Mouse (Mus musculus) liver, adult 10 weeks (tissue): ENCODE measurements around the gene Gm5617. TPM values are rescaled to one million over a fixed set of nuclear protein-coding genes. Genes with fewer than 3 reads are reported as not detected.

Experiments
- polyA plus RNA-seq: library from polyadenylated mRNA; stranded (reverse); fragments of 350-450 nt; fragmentation: Illumina TruSeq; extraction: RNeasy Lipid Tissue Mini Kit (QIAGEN cat#74804); gene quantifications from one replicate; pipeline ENCODE4 v1.2.3, GENCODE M21; 2014; ENCODE audit warnings: low read depth, low replicate concordance

Gene Gm5617
- polyA plus RNA-seq, result not detected

DNA sequence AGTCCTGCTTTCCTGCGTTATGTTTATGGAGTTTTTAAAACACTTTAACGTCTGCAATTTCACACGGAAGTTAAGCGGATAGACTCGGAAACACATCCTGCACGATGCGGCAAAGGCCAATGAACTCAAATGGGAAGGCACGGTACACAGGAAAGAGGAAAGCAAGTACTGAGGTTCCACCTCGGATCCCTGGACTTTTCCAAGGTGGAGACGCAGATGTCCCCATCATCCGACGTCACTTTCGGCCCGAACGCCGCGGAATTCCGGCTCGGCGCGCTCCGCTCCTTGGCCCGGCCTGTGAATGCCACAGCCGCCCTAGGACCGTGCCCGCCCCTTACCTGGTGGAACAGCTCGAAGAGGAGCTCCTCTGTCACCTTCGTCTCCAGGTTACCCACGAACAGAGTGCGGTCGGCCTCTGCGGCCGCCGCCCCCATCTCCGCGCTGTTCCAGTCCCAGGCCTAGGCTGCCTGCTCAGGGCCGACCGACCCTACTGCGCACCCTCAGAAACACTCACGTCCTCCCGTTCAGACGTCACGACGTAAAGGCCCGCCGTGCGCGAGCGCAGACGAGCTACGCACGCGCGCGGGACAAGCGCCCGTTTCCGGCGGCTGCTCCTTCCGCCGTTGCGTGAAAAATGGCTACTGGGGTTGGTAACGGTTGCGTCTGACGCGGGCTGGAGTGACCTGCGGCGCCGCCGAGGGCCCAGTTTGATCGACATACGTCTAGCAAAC is at the start of gene Gm5617, which contains the start of gene Rbm7:
Gene Gm5617 (plus strand): TSS at position 626 of the 731 bp plus-strand sequence.
Gene Rbm7 (minus strand): TSS at position 483 of the 731 bp plus-strand sequence.

GRCm38 (mm10) chr9:48480411-48481213 is 14.6 kb upstream of the Gm5617 start, which contains the start of gene Rexo2:
TSS of gene Rexo2 (minus strand) at chr9:48480623.

Other genes starting within 250 kb of the Gm5617 start
- gene Nxpe2, start 142.0 kb upstream of the Gm5617 start, polyA plus RNA-seq, result 44.5 TPM
- gene Rexo2, start 14.8 kb upstream of the Gm5617 start, polyA plus RNA-seq, result 110 TPM
- gene Rbm7, start 143 bp upstream of the Gm5617 start, polyA plus RNA-seq, result 83.4 TPM
- gene Nnmt, start 109.7 kb downstream of the Gm5617 start, polyA plus RNA-seq, result 105 TPM